Mouse (Mus musculus) cerebellum, postnatal 36 days (tissue): ENCODE data around the gene Smc2.
"Not testable (repeated sequence)": the region's sequence is repeated elsewhere in the genome, so short reads cannot be mapped to it uniquely, and the experiment has no call there.

Source experiments
- DNase-seq, 2 experiments: peaks; one replicate each; pipeline ENCODE4 v3.0.0; 2021 to 2022; ENCODE audit warnings: mixed read lengths in 2 of 2

The Smc2 gene

DNA sequence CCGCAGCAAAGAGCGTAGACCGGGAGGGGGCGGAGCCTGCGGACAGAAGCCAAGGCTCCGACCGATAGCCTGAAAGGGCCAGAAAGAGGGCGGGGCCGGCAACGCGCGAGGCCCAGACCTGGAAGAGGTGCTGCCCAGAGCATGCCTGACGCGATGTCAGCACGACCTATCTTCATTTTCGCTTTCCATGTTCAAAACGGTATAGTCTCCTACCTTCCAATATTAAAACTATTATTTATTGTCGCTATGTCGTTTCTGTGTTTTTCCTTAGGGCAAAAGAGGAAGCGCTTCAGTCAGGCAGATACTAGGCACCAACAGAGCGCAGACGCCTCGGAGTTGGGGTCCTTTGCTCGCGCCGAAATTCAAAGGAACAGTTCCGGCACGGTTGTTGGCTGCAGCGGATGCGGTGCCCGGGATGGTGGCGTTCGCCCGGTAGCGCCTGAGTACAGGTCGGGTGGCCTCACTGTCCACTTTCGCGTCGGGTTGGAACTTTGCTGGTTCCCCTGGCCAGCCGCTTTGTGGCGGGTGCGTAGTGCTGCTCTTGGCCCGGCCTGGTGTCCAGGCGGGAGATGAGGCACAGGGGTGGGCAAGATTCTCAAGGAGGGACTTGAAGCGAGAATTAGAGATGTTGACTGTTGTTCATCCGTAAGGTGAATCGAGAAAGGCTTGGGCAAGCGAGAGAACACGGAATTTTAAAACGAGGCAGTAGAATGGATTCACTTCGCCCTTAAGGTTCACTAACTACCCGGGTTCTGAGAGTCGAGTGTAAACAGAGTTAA, at the start of gene Smc2:
Gene Smc2, plus strand, starts transcription at position 358 of the 779 bp plus-strand sequence.
- peak; percentile 92 to 93 for DNase-seq

DNA sequence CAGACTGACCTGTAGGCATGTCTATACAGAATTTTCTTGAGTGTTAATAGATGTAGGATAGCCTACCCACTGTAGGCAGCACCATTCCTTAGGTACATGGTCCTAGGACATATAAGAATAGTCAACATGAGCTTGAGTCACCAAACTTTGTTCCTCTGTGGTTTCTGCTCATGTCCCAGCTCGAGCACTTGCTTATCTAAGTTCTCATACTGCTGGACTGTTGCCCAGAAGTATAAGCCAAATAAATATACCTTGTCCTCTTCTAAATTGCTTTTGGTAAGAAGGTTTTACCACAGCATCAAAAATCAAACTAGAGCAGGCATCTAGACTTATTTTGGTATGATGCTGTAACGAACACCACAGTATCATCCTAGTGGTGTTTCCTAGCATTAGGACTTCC, 27.5 kb upstream of the Smc2 start:
- DNase-seq: no peak

DNA sequence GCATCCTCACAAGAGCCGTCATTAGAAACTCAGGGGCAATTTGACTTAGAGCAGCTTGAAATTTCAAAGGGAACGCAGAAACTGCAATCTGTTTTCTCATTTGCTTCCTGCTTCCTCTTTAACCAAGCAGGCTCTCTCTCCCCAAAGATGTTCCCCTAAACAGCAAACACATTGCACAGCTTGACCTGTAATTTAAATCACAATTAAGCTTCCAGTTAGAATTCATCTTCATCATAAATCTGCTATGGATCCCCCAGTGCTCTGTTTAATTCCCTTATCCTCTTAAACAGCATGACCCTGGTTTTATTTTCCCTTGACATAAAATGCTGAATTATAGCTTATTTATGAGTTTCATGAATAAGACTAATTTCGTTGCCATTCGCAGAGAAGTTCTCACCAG, 15.4 kb upstream of the Smc2 start:
- no peak for DNase-seq

DNA sequence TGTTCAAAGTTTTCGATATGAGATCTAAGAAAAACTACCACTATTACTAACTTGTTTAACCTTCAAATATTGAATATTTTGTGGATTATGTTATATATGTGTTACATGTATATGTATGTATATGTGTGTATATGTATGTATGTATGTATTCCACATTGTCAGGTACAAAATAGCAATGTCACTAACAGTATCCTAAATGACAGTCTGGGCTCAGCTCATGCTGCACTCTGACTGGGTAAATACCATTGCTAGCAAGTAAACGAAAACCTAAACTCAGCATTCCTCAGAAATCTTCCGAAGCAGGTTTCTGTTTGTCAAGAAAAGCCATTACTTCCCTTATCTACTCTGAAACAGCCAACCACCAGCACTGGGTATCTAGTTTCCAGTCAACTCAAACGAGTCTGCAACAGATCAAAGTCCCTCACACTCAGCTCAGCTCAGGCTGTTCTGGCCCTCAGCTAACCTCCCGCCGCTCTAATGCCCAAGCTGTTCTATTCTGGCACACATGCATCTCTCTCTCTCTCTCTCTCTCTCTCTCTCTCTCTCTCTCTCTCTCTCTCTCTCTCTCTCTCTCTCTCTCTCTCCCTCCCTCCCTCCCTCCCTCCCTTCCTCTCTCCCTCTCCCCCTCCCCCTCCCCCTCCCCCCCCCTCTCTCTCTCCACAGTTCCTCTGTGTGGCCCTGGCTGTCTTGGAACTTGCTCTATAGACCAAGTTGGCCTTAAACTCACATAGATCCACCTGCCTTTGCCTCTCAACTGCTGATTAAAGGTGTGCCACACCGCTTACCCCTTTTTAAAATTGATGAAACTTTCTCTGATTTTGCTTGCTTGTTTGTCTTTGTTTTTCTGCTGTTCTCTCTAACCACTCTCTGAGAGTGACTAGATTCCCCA, 9.5 kb upstream of the Smc2 start:
- DNase-seq: no peak

DNA sequence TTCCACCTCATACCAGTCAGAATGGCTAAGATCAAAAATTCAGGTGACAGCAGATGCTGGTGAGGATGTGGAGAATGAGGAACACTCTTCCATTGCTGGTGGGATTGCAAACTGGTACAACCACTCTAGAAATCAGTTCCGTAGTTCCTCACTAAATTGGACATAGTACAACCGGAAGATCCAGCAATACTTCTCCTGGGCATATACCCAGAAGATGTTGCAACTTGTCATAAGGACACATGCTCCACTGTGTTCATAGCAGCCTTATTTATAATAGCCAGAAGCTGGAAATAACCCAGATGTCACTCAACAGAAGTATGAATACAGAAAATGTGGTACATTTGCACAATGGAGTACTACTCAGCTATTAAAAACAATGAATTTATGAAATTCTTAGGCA, 3.5 kb upstream of the Smc2 start:
- DNase-seq: not testable (repeated sequence)

DNA sequence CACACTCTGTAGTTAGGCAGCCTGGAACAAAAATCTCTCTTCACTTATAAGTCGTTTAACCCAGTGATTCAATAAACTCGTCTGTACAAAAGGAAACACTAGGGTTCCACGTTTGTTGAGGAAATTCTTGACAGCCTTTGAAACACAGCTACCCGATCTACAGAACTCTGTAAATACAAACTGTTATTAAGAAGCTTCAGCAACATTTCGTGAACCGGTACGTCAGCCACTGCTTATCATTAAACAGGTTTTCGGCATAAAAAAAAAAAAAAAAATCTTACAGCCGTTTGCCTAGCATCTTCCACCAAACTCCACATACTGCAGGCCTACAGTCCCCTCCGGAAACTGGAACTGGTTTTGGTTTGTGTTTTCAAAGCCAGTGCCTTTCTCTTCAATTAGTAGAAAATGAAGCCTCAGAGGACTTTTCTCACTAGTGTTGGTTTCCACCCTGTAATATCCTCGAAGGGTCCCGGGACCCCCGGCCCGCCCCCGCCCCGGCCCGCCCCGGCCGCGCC, 615 bp upstream of the Smc2 start:
- no peak for DNase-seq

DNA sequence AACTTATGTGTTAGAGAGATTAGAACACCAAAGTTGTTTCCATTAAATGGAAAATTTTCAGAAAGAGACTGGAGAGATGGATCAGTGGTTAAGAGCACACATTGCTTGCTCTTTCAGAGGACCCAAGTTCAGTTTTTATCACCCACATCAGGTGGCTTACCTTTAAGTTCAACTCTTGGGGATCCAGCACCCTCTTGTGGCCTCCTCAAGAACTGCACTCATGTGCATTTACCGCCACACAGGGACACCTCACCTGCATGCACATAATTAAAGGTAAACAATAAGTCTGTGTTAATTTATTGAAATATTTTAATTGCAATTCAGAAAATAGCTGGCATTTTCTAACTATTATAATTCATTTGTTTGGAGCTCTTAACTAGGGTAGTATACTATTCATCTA, 20.7 kb downstream of the Smc2 start:
- no peak for DNase-seq

DNA sequence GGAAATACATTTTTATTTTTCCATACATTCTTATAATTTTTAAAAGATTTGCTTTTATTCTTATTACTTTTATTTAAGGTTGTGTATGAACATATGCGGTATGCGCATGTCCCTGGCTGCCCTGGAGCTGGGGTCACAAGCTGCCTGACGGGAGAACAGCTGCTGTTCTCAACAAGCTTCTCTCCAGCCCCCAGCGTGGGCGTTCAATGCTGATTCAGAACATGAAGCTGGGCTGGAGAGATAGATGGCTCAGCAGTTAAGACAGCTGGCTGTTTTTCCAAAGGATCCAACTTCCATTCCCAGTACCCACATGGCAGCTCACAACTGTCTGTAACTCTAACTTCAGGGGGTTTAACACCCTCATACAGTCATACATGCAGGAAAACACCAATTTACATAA, 22.3 kb downstream of the Smc2 start:
- no peak for DNase-seq

DNA sequence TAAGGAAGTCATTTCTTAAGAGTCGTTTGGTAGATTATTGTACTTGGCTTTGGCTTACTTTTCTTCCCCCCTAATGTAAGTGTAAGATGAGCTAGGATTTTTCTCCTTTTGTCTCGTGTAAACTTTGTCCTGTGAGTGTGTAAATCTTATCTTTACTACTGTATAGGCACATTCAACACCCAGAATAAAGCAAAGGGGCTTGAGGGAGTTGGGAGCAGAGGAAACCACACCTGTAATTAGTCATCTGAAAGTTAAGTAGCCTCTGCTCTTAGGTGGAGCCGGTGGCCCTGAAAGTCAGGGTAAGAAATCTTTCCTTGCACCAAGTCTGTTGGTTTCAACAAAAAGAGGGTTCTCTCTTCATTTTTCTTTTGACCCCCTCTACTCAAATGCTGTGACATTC, 34.4 kb downstream of the Smc2 start:
- DNase-seq: no peak

DNA sequence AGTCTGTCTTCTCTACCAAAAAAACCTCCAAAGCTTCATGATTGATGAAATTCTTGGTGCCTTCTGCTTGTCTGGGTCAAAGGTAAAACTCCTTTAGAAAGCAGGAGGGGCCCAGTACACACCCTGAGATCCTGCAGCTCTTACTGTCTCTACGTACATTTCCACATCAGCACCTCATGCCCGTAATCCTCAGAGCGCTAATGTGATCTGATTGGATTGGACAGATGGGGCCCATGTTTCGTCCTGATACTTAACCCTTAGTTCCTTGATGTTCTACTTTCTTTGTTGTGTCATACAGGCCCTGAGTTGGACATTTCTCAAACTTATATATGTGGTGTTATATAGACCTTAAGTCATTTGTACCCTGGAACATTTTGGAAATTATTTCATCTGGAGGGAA, 48.4 kb downstream of the Smc2 start:
- DNase-seq: no peak

DNA sequence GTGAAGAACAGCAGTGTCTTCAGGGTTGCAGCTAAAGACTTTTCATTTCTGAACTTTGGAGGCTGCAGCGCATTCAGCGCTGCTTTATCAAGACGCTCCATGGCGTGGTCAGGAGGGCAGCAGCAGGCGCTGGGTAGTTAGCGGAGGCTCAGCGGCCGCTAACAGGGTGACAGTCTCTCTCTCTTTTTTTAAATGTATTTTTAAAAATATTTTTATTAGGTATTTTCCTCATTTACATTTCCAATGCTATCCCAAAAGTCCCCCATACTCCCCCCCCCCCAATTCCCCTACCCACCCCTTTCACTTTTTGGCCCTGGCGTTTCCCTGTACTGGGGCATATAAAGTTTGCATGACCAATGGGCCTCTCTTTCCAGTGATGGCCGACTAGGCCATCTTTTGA, 58.1 kb downstream of the Smc2 start, which contains the start of gene Vma21-ps:
Gene Vma21-ps, minus strand, starts transcription at position 101 of the 400 bp plus-strand sequence.
- not testable (repeated sequence) for DNase-seq

DNA sequence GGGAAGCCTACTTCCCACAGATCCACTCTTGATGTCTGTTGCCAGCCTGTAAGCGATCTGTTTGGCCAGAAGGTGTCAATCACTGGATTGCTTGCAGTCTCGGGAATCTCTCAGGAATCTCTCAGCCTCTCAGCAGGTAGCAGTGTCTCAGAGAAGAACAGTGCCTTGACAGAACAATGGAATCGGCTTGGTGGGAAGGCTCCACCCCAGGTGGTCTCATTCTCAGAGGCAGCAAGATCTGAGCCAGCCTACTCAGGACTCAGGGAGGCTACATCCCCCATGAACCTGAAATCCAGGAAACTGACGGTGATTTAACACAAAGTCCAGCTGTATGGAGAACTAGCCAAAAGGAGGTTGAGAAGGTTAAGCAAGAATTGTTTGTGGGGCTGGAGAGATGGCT, 78.5 kb downstream of the Smc2 start:
- DNase-seq: no peak

DNA sequence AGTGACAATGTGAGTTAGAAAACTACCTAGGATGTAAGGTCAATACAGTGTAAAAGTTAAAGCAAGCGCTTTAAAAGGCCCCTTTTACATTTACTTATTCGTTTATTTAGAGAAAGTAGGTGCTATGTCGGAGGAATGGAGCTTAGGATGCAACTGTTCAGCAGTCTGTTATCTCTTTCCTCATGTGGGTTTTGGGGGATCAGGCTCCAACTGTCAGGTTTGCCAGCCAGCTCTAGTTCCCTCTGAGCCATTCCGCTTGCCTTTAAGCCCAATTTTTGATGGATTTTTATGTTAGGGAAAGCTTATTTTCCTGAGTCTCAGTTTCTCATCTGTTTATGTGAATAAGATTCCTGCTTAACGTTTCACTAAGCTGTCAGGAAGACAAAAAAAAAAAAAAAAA, 80.3 kb downstream of the Smc2 start:
- DNase-seq: no peak

DNA sequence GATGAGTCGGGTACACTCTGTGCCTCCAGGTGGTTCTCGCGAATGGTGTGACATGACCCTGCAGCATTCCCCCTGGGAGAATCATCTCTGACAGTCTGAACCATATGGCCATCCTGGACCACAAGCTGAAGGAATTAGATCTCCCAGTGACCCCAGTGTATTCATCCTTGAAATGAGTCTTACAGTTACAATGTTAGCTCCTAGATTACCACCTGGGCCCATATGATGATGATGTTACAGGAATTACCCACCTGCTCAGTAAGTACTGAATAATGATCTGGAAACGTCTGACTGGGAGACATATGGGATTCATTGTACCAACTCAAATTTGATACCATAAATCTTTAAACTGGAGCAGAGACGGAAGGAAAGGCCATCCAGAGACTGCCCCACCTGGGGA, 87.4 kb downstream of the Smc2 start:
- DNase-seq: no peak

DNA sequence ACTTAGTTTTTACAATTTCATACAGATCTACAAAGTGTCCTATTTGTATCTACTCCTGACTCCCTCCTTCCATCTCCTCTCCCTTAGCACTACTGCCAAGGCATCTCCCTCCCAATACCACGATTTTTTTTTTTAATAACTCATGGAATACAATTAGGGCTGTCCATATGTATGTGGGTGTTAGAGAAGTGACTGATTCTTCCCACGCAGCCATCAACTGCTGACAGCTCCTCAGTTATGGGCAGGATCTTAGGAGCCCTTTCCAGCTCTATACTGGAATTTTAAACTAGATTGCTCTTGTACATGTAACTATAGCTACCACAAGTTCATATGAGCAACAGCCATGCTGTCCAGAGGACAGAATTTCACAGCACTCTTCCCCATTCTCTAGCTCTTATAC, 91.6 kb downstream of the Smc2 start:
- no peak for DNase-seq
